Mouse (Mus musculus): Measurements from ENCODE around the gene Ovgp1.
"Not testable (repeated sequence)": the region's sequence is repeated elsewhere in the genome, so short reads cannot be mapped to it uniquely, and the experiment has no call there.

The Ovgp1 gene

DNA sequence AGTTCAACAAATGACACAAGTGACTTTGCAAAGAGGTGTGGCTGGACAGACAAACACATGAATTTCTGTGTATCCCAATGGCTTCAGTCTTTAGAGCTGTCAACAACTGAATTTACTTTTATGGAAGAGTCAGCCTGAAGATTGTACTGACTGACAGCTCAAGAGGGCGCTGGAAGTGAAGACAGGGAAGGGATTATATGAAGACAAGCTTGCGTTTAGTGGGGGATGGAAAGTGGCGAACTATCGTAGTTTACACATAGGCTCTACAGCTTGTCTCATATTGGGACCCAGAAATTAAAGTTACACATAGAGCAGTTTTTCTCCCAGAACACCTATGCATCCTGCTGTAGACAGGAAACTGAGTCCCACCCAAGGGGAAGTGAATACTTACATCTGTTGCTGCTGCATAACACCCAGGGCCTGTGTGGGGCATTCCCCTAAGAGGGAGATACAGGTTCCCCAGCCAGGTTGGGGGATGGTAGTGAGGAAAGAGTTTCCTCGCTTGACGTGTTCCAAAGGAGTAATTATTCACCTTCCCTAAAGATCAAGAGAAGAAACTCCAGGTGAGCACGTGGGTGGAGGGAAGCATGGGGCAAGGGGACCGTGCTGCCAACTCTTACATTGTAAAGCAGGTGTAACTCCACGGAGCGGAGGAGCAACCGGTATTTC is 27.3 kb downstream of the Ovgp1 start:
- no peak for DNase-seq

DNA sequence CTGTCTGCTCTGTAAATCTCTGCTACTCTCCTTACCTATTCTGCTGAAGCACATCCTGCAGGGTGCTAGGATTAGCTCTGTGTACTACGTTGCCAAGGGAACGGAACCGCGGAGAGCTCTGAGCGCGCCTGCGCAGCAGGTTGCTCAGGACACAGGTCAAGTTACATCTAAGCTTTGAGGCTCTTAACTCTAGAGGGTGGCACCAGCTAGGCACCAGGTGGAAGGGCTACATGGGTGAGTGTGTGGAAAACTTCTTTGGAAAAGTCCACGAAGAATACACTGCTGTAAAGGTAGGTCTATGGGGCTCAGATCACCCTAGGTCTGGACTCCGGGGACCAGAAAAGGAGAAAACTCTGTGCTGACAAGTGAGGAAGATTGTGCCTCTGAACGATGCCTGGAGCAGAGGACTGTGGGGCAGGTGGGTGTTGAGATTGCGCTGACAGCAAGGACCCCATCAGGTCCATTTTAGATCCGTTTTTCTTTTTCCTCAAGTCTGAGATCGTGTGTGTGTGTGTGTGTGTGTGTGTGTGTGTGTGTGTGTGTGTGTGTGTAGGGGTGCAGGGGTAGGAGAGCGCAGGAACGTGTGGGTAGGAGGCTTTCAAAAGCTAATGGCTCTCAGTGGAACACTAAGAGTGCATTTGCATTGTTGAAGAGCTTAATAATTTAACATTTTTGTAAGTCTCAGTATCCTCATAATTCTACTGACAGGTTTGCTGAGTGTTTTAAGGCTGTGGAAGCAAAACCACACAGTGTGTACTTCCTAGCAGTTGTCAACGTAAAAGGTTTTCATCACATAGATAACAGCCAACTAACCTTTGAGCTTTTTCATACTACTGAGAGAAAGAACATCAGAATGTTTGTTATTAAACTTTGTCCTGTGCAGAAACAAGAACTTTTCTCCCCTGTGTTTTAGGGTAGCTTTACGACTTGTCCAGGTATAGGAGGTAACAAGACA is 28.2 kb downstream of the Ovgp1 start:
- peak; percentile 16 for DNase-seq

DNA sequence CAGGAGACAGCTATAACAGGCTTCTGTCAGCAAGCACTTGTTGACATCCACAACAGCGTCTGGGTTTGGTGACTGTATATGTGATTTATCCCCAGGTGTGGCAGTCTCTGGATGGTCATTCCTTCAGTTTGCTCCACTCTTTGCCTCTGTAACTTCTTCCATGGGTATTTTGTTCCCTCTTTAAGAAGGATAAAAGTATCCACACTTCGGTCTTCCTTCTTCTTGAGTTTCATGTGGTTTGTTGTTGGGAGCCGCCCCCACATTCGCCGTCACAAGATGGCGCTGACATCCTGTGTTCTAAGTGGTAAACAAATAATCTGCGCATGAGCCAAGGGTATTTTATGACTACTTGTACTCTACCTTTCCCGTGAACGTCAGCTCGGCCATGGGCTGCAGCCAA is 29.8 kb downstream of the Ovgp1 start:
- not testable (repeated sequence) for DNase-seq

DNA sequence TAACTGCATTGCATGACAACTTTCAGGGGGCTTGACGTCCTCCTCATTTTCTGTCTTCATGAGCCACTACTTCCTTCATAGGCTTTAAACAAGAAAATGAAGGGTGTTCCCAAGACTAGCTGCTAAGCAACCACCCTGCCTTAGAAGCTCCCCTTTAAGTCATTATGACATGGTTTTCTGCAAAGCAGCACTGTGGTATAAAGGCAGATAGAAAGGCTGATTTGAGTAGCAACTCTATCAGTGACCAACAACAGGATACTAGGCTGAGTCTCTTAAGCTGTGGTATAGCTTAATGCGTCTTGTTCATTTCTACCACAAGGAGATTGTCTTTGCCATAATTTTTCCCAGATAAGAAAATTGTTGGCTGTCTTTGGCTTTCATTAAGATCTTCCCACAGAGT is 41.0 kb downstream of the Ovgp1 start, which contains the start of gene Pifo:
Gene Pifo, minus strand, starts transcription at position 101 of the 400 bp plus-strand sequence.
- DNase-seq, result no peak

DNA sequence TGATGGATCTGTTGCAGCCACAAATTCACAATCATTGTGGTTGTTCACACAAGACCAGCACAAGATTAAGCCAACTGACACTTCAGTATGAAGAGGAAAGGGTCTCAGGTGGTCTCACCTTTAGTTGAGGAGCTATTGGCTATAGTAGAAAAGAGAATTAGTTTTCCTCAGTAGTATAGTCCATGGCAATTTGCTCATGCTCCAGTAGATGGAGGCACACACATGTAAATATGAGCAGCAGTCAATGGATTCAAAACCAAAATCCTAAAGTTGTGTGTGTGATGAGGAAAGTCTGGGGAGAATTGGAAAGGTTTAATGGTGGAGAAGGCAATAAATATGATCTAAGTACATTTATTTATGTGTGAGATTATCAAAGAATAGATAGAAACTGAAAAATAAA is 48.3 kb downstream of the Ovgp1 start:
- no peak for DNase-seq

DNA sequence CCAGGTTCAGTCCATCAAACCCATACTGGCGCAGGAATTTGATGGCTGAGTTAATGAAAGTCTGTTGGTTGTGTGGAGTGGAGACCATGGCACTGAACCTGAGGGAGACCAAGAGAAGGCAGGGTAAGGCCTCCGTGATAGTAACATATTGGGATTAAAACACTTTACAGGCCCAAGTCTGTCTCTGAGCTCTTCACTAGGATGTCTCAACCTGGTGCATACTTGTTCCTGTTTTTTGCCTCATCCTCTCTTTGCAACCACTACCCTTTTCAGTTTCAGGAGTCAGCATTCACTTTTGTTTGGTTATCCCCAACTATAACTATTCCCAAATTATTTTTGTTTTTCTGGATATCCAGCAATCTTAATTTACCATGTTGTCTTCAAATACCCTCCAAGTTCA is 50.6 kb downstream of the Ovgp1 start:
- no peak for DNase-seq

DNA sequence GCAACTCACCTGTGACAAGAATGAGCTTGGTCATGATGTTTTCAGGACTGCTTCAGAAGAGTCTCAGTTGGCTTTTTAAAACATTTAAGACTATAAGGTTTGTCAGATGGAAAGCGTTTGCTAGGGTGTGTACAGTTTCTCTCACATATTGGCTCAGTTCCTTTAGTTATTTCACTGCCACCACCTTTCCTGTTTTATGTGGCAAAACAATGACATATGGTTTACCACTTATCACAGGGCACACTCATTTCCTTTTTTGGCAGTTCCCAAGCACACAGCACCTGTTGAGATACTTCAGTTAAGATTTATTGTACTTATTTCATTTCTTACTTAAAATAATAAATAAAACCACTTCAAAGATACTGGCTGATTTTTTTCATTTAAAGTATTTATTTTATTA is 59.3 kb downstream of the Ovgp1 start, which contains the start of gene Chil5:
Gene Chil5, minus strand, starts transcription at position 34 of the 400 bp plus-strand sequence.
- DNase-seq, result peak; percentile 65
